Mouse (Mus musculus) left cerebral cortex, adult 11 months (tissue): ENCODE results near the gene Rpl23a.
A peak's percentile ranks its signal among the peaks of the same experiment; 100 is the strongest.

ENCODE experiments used
- DNase-seq: peaks from one replicate; pipeline ENCODE4 v3.0.0; 2022; ENCODE audit warnings: low spot score

Gene Rpl23a

GRCm38 (mm10) chr11:78182961-78183844, at the start of gene Rpl23a:
TSS of gene Rpl23a (minus strand) at chr11:78183584.
- DNase-seq: peak; percentile 89

GRCm38 (mm10) chr11:78231518-78231917, 48.1 kb upstream of the Rpl23a start:
- no peak for DNase-seq

- no peak for DNase-seq
Observed at GRCm38 (mm10) chr11:78223586-78223985, 40.2 kb upstream of the Rpl23a start.

- no peak for DNase-seq
Observed at GRCm38 (mm10) chr11:78215709-78216317, 32.4 kb upstream of the Rpl23a start.

- DNase-seq: no peak
Observed at GRCm38 (mm10) chr11:78213086-78213817, 29.9 kb upstream of the Rpl23a start.

- DNase-seq: no peak
Observed at GRCm38 (mm10) chr11:78211513-78211912, 28.1 kb upstream of the Rpl23a start.

- no peak for DNase-seq
Observed at GRCm38 (mm10) chr11:78210615-78211014, 27.2 kb upstream of the Rpl23a start.

GRCm38 (mm10) chr11:78209886-78210285, 26.5 kb upstream of the Rpl23a start:
- no peak for DNase-seq

- DNase-seq: no peak
Observed at GRCm38 (mm10) chr11:78207190-78207589, 23.8 kb upstream of the Rpl23a start.

- no peak for DNase-seq
Observed at GRCm38 (mm10) chr11:78205361-78206206, 22.2 kb upstream of the Rpl23a start.

- DNase-seq: no peak
Observed at GRCm38 (mm10) chr11:78204287-78204686, 20.9 kb upstream of the Rpl23a start.

- DNase-seq: no peak
Observed at GRCm38 (mm10) chr11:78202372-78202771, 19.0 kb upstream of the Rpl23a start.

GRCm38 (mm10) chr11:78195101-78195863, 11.9 kb upstream of the Rpl23a start:
- DNase-seq: no peak

- DNase-seq: no peak
Observed at GRCm38 (mm10) chr11:78194411-78195100, 11.2 kb upstream of the Rpl23a start.

- no peak for DNase-seq
Observed at GRCm38 (mm10) chr11:78193113-78193512, 9.7 kb upstream of the Rpl23a start, which contains the start of gene Proca1. TSS of gene Proca1 (plus strand) at chr11:78193392.

- DNase-seq: no peak
Observed at GRCm38 (mm10) chr11:78190041-78190440, 6.7 kb upstream of the Rpl23a start.

GRCm38 (mm10) chr11:78189234-78190040, 6.1 kb upstream of the Rpl23a start:
- no peak for DNase-seq

- DNase-seq: no peak
Observed at GRCm38 (mm10) chr11:78188331-78189233, 5.2 kb upstream of the Rpl23a start, which contains the start of gene Rab34. TSS of gene Rab34 (plus strand) at chr11:78188430.
